Mouse (Mus musculus): Measurements from ENCODE around the gene Speer4e.
"Not testable (repeated sequence)": the region's sequence is repeated elsewhere in the genome, so short reads cannot be mapped to it uniquely, and the experiment has no call there.

Speer4e gene

GRCm38 (mm10) chr5:14938329-14938728 lies at the start of gene Speer4e:
TSS of gene Speer4e (minus strand) at chr5:14938429.
- not testable (repeated sequence) for DNase-seq

GRCm38 (mm10) chr5:14986649-14987387 lies 48.6 kb upstream of the Speer4e start:
- DNase-seq = not testable (repeated sequence)

GRCm38 (mm10) chr5:14978835-14979234 lies 40.6 kb upstream of the Speer4e start, which contains the start of gene Gm10354:
TSS of gene Gm10354 (minus strand) at chr5:14978935.
- not testable (repeated sequence) for DNase-seq

- DNase-seq = not testable (repeated sequence)
Observed at GRCm38 (mm10) chr5:14977368-14977767, 39.1 kb upstream of the Speer4e start.

- DNase-seq = not testable (repeated sequence)
Observed at GRCm38 (mm10) chr5:14975294-14975693, 37.1 kb upstream of the Speer4e start.

DNA sequence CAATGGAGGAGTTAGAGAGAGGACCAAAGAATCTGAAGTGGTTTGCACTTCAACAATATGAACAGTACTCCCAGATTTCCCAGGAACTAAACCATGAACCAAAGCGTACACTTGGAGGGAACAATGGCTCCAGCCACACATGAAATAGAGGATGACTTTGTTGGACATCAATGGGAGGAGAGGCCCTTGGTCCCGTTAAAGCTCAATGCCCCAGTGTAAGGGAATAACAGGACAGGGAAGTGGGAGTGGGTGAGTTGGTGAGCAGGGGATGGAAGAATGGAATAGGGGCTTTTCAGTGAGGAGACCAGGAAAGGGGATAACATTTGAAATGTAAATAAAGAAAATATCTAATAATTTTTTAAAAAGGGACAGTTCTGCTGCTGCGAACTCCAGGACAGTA lies 34.6 kb upstream of the Speer4e start:
- not testable (repeated sequence) for DNase-seq

- DNase-seq = not testable (repeated sequence)
Observed at GRCm38 (mm10) chr5:14963821-14964220, 25.6 kb upstream of the Speer4e start.

- not testable (repeated sequence) for DNase-seq
Observed at GRCm38 (mm10) chr5:14961502-14961901, 23.3 kb upstream of the Speer4e start.

DNA sequence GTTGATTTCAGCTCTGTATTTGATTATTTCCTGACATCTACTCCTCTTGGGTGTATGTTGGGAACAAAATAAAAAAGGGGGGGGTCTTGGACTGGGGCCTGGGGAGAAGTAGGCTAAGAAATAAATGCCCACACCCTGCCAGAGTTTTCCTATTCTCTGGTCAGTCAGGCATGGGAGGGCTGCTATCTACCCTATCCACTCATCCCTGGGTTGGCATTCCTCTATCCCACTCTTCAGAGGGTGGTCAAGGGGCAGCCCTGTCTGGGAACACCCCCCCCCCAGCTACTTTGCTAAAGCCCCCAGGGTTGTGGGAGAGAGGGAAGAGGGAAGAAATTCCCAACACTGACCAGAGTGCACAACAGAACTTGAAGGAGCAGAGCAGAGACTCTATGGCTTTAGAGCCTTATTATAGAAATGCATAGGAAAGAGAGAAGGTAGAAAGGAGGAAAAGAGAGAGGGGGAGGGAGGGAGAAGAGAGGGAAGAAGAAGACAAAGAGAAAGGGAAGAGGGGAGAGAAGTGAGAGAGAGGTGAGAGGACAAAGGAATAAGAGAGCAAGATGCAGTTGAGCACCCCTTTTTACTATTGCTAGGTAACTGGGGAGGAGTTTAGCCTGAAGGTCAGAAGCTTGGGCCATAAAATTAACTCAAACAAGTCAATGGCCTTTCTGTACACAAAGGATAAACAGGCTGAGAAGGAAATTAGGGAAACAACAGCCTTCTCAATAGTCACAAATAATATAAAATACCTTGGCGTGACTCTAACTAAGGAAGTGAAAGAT lies 17.9 kb upstream of the Speer4e start:
- DNase-seq = not testable (repeated sequence)

- not testable (repeated sequence) for DNase-seq
Observed at GRCm38 (mm10) chr5:14953587-14953986, 15.4 kb upstream of the Speer4e start.

- DNase-seq = not testable (repeated sequence)
Observed at GRCm38 (mm10) chr5:14952749-14953148, 14.5 kb upstream of the Speer4e start.

- DNase-seq = not testable (repeated sequence)
Observed at GRCm38 (mm10) chr5:14951822-14952221, 13.6 kb upstream of the Speer4e start.

DNA sequence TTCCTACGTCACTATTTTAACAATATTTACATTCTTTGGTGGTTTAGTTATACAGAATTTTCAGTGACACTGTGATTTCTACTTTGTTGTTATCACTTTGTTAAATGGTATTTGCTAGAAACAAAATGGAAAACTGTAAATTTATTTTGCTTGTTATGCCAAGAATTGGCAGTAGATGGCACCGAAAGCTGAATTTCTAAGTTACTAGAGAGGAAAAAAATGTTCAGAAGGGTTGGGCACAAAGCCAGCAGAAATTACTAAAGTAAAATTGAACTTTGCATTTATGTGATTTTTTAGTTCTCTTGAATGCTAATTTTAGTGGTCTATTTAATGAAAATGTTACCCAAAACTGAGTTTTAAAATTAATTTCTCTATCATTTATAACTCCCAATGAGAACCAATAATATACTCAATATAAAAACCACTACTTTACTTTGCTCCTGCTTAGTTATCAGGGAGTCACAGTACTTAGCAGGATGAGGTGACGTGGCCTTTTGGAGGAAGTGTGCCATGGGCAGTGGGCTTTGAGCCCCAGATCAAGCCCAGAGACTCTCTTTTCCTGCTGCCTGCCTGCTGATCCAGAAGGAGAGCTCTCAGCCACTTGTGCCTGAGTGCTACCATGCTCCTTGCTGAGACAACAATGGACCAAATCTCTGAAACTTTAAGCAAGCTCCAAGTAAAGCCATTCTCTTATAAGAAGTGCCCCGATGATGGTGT lies 9.4 kb upstream of the Speer4e start:
- DNase-seq = not testable (repeated sequence)

DNA sequence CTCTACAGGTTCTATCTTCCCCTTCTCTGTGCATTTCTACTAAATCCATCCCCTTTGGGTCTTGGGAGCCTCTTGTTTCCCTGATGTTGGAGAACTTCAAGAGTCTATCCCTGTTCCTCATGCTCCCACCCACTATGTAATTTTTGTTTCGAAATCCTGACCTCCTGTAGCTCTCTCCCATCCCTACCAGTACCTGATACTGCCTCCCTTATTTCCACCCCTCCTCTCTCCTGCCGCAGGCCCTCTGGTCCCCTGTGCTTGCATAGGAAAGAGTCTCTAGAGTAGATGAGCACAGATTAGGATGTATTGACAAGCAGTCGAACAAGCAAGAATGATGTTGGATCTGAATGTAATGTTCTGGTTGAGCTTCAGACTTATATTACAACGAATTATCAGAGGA lies 7.3 kb upstream of the Speer4e start:
- DNase-seq = not testable (repeated sequence)

DNA sequence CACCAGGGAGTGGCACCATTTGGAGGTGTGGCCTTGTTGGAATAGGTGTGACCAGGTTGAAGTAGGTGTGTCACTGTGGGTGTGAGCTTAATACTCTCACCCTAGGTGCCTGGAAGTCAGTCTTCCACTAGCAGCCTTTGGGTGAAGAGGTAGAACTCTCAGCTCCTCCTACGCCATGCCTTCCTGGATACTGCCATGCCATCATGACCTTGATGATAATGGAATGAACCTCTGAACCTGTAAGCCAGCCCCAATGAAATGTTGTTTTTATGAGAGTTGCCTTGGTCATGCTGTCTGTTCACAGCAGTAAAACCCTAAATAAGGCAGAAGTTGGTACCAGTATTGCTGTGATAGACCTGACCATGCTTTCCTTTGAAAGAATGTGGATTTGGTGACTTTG lies 2.8 kb upstream of the Speer4e start:
- not testable (repeated sequence) for DNase-seq

DNA sequence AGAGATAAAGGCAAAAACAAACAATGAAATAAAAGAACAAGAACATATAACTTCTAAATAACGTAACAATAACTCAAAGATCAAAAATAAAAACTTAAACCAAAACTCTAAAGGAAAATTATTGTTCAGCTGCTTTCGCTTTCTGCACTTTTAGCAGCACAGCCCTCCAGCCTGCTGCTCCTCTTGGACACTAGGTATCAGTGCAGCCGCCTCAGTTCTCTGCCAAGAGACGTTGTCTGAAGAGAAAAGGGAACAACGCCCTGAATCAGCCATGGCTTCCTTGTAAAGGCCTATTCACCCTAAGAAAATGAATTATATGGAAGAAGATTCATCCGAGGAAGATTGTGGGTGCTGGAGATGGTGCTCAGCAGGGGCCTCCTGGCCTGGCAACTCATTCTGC lies 4.5 kb downstream of the Speer4e start:
- DNase-seq = not testable (repeated sequence)

- DNase-seq = not testable (repeated sequence)
Observed at GRCm38 (mm10) chr5:14927047-14927446, 11.2 kb downstream of the Speer4e start.

DNA sequence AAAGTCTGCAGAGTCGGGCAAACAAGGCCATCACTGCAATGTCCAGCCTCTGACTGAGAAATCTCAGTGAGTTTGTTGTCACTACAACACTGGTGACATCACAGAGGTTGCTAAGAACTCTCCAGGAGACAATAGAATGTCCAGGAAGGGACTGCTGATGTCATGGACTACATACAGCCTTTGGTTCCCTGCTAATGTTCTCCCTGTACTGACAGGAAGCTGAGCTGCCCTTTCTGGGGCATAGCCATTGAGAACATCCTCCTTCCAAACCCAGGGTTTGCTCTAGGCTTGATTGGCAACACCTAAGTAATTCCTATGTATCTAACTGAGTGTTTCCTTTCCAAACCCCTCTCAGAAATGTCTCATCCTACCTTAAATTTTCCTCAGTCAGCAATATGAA lies 23.4 kb downstream of the Speer4e start, which contains the start of gene Gm9758:
Gm9758 (minus strand) TSS at position 101 of the 400 bp plus-strand sequence.
- DNase-seq = not testable (repeated sequence)

DNA sequence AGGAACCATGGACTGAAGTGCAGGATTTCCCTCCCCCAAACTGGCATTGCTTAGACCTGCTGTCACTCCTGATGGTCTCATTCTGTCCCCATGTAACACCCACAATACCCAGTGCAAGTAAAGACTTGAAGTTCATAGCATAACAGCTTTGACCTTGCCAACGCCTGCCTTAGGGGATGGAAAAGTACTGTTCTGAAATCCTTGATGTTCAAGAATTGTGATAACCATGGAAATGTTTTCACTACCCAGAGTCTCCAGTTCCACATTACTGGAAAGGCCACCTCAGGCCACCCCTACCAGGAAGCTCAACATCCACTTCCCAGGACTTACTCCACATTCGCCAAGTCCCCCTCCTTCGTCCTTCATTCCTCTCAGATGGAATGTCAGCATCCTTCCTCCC lies 23.9 kb downstream of the Speer4e start:
- not testable (repeated sequence) for DNase-seq

DNA sequence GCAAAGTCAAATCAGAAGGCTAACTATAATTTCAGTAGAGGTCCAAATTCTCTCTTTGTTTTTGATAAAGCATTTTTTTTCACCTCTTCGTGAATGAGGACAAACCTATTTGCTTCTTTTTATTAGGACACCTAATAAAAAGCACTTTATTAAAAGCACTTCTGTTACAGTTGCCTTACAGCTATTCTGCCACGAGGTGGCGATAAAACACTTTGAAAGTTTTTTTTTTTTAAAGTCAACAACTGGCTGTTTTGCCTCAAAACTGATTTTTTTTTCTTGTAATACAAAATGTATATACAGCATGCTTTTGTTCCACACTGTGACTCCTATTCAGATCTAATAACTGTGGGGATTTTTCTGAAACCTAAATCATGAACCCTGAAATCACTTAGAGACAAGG lies 34.7 kb downstream of the Speer4e start:
- not testable (repeated sequence) for DNase-seq

DNA sequence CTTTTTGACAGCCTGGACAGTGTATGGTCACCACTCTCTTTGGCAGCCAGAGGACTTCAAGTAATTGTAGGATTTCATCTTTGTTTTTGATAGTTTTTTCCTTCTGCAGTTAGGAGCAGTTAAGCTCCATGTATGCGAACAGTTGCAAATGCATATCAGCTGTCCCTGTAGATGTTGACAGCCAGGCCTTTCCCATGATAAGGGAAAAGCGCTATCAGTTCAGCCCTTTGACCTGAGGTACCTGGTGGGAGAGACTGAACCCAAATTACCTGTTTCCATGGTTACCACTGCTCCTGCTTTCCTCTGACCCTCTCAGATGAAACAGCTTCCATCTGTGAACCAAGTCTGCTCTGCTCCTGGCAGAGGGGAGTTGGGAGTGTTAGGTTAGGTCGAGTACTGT lies 46.0 kb downstream of the Speer4e start:
- no peak for DNase-seq

GRCm38 (mm10) chr5:14885291-14885690 lies 52.9 kb downstream of the Speer4e start:
- DNase-seq = not testable (repeated sequence)
